Mouse (Mus musculus) common myeloid progenitor, adult 5-6 weeks (primary cell): ENCODE results near the gene Ntn1. TPM values are rescaled to one million over a fixed set of nuclear protein-coding genes. Genes with fewer than 3 reads are reported as not detected.

ENCODE experiments used
- ATAC-seq: replicated peaks from 2 replicates; pipeline ENCODE4 v1.8.0; 2016; ENCODE audit warnings: low read depth, mild to moderate bottlenecking, moderate TSS enrichment, inconsistent platforms; ENCODE audit not compliant: poor library complexity, severe bottlenecking
- total RNA-seq: library from RNA; stranded (forward); fragments of 200-1000, 187-1606 nt; gene quantifications from 2 replicates; pipeline ENCODE4 v1.2.3, GENCODE M21; 2017

The Ntn1 gene
- total RNA-seq, 1 experiment from 2014 or later = not detected

DNA sequence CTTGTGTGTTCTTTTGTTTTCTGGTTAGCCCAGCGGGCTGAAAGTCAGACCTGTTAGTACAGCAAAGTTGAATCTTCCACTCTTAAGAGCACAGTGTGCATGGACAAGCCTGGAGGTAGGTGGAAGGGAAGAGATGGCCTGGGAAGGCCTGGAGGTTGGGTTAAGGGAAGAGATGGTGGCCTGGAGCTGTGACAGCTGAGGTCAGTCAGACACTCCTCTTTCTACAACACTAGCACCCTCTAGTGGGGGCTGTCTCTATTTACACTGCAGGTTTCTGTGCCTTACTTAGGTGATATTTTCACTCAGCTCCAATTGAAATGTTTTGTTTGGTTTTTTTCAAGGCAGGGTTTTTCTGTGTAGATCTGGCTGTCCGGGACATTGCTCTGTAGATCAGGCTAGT lies 7.5 kb upstream of the Ntn1 start:
- ATAC-seq = peak; percentile 96

DNA sequence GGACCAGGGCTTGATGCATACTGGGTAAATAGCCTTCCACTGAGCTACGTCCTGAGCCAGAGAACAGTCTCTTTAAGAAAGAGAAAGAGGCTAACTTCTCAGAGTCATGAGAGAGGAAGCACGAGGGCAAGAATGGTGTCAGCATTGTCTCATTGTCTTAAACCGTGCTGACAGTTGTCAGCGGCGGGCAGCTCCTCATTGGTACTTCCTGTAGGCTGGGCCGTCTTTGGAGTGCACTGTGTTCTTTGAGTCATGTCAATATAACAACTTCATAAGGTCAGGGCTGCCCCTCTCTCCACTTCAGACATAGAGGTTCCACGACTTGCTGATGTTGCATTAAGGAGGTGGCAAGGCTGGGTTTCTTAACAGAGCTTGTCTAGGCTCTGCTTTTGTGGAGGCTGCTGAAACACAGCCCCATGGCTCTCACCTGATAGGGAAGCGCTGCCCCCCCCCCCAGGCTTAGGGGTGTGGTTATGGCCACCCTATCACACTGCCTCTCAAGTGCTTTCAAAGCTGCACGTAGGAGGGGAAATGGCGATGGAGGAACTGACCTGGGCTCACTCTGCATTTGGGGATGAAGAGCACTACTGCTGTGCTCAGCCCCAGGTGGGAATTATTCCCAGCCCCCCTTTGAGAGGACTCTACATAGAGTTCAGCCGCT lies 6.8 kb upstream of the Ntn1 start:
- peak; percentile 24 for ATAC-seq

DNA sequence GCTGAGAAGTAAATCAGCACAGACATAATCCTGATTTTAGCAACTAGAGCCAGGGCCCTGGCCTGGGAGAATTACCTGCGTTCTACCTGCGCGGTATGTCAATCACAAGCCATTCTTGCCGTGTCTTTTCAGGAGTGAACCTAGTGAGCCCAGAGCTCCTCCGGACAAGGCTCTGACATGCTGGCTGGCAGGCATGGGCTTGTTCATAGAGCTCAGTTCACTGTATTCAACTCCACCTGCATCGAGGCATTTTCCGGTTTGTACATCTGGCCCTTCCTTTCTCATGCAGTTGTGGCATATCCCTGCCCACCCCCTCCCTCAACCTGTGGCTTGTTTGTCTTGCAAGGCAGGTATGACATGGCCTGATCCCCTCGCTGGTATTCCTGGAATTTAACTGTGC lies 5.0 kb upstream of the Ntn1 start:
- ATAC-seq = no peak

DNA sequence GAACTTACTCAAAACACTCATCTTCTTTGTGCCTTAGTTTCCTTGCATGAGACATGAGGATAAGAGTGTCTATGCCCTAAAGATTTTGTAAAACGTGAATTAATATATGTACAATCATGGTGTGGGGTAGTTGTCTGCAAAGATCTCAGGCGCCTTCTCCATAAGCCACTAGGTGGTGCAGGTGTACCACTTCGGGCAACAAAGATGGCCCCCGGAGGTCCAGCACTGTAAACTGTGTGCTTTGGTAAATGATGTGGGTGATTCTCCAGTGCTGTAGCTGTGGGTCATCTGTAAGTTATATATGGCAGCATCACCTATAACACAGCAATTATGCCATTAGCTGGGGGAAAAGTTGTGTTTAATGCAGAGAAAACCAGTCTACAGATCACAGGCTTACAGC lies 3.6 kb upstream of the Ntn1 start:
- ATAC-seq = peak; percentile 52; the same call in 1 of the 2 replicates

DNA sequence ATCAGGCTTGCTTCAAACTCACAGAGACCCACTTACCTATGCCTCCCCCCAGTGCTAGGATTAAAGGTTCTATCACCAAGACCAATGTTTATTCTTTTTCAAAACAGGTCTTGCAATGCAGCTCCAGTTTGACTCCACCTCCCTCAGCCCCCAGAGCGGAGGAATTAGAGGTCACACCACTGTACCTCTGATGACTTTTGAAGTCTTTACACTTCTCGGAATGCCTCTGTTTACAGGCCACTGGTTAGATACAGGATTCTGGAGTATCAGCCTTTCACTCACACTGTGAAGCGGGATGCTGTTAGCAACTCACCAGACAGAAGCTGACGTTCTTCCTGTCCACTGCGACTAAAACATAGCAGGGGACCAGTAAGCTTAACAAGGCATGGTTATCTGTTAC lies 805 bp upstream of the Ntn1 start:
- no peak for ATAC-seq

DNA sequence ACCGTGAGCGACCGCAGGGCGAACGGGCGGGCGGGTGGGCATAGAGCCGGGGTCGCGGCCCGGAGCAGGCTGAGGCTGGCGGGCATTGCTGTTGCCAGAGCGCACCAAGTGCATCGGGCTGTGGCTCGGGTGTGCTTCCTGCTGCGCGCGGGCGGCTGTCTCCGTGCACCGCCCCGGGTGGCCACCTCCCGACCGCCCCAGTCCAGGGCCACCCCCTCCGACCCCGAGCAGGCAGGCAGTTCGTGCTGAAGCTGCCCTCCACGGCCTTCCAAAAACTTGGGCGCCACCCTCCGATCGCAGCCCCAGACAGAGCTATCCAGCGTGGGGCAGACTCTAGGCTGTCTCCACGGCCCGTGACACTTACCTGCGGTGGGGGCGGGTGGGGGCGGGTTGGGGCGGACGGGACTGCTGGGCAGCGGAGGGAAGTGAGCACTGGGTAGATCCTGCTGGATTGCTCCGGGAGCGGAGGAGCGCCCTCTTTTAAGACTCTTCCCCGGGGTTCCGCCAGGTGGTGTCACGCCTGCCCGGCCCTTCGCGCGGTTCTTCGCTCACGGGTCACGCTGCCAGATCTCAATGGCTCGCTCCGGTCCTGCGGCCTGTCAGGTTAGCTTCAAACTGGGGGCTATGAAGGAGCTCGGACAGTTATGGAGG lies 477 bp downstream of the Ntn1 start:
- peak; percentile 67 for ATAC-seq

DNA sequence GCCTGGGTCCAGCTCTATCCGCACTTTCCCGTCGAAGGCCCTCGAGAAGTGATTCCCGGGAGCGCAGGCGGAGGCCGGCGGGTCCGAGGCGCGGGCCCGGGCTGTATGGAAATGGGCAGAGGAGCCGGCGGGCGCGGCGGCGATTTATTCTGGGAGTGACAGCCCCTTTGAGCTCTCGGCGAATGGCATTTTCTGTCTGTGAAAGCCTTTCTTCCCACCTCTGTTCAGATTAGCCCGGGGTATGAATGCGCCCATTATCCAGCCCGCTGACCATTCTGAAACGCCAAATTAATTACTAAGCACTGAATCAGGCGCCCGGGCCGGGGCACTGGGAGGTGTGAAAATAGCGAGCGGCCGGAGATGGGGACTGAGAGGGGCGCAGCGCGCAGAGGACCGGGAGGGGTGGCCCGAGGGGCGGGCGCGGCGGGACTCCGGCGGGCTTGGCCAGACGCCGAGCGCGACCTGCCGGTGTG lies 1.0 kb downstream of the Ntn1 start:
- ATAC-seq = no peak

DNA sequence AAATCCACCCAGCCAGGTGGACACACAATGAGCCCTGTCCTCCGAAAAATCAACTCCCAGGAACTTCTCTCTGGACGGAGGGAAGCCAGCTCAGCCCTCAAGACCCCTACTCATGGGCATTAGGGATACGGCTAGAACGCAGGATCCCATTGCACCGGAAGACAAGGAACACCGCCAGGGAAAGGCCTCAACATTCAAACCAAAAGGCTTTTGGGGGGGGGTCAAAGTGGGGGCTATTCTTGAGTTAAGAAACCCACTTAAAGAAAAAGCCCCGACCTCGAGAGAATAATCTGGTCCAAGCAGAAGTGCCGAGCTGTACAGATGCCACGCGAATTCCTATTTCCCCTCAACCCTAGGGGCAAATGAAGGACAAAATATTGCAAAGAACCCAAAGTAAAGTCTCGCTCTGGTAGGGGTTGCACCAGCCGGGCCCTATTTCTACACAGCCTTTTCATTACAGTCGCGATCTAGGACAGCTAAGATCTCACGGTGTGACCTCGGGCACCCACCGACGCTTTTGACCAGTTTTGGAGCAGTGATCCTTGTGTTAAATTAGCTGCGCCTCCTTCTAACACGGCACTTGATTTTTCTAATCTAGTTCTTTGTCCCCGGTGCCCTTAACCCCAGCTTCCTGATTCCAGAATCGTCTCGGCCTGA lies 1.6 kb downstream of the Ntn1 start:
- no peak for ATAC-seq

DNA sequence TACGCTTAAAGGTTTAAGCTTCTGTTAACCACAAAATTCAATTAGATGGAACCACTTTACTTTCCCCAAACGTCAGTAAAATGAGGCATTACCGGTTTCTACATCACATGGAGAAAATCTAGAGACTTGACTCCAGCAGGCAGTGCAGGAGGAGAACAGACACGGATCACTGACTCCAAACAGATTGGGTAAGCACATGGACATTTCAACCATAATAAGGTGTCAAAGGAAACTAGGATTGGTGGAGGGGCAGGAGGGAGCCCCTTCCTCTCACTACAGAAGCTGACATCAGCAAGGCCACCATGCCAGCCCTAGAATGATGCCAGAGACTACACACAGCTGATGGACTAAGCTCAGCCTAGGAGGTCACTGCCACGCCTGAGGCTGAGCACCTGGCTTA lies 5.1 kb downstream of the Ntn1 start:
- no peak for ATAC-seq

DNA sequence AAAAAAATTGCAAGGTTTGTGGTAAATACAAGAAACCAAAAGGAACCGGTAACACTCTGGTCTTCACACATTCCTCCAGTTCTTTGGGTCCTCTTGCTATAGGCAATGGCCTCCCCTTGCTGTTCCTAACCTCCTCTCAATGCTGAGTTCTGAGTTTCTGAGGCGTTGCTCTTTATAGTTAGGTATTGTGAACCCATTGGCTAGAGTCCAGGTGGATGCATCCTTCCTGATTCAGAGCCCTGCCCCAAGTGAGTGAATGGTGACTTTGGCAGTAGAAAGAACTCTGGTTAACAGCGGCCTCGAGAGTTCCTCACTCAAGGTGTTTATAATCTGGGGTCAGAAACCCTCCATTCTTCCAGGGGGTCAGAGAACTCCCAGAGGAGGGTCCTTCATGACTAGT lies 5.9 kb downstream of the Ntn1 start:
- ATAC-seq = no peak

DNA sequence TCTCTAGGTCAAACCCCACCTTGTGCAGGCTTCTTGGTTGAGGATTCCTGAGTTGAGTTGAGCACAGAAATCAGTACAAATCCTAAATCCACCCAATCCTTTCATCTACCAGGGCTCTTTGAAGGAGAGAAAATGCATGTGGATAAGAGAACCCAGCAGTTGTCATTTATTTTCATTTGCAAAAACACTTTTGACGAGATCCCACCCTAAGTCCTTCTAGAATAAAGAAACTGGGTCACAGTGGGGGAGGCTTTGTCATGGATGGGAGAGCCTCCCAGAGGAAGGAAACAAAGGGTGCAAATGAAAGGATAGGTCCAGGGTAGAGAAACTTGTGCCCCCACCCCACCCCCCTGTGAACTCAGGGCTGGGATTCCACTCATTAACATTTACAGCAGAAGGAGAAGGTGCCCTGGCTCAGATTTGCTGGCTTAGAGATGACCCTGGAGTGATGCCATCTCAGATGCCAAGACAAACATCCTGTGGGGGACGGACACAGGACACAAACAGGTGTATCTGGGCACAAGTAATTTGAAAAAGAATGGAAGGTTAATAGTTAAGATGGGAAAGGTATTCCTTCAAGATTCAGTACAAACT lies 6.6 kb downstream of the Ntn1 start:
- no peak for ATAC-seq

DNA sequence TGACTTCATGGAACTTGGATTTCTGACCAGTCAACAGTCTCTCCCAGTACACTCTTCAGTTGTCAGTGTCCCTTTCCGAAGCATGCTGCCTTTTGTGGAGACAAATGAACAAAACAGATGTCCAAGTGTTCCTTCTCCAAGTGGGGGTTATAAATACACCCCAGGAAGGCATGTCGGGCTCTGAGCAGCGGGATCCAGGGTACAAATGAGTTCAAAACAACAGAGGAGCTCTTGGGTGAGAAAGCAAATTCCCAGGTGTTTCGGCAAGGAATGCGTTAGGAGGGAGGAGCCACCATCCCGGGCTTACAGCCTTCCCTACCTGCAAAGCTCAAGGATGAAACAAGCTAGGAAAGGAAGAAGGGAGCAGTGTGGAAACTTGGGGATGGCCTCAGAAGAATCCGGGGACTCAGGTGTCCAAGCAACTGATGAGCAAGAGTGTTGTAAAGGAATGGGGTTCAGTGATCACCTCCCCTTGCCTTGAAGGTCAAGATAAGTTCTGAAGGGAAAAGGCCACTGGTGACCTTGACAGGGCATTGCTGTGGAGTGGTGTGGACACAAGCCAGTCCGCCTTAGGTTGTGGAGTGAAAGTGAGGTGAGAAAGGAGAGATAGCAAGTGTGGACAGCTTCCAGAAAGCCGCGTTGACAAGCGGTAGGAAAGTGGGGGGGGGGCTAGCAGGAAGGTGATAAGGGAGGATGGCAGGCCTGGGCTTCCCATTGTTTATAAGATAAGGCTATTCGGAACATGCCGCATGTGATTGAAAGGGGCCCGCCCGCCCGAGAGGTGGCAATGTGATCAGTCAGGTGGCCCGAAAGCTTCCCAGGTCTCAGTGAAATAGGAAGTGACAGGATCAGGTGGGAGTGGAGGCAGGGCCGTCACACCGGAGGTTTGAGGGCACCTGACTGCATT lies 10.0 kb downstream of the Ntn1 start:
- ATAC-seq = no peak

DNA sequence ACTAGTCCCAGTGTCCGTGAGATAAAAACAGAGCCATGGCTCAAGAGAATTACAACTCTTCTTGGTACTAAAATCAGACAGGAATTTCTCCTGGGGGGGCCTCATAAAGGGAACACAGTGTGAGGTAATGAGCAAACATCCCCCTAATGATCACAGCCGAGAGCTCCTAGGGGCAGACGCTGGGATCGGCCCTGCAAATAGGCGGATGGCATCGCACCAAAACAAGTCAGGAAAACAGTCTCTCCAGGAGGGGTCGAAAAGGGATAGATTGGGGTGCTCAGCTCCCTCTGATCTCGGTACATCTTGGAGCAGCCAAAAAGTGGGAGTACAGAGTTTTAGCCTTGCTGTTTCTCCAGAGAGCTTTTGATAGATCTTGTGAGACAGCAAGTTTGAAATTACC lies 11.0 kb downstream of the Ntn1 start:
- no peak for ATAC-seq

DNA sequence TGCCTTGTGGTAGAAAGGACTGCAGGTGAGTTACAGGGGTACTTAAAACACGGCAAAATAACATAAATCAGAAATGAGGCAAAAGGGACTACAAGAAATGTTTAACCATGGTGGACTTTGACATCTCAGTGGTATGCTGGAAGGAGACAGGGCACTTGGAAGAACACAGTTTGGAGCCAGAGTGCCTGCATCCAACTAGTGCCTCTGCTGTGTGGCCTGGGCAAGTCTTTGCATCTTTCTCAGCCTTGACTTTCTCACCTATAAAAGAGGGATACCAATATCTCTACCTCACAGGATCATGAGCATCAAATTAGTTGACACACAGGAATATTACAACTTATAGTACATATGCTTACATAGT lies 12.0 kb downstream of the Ntn1 start:
- no peak for ATAC-seq

DNA sequence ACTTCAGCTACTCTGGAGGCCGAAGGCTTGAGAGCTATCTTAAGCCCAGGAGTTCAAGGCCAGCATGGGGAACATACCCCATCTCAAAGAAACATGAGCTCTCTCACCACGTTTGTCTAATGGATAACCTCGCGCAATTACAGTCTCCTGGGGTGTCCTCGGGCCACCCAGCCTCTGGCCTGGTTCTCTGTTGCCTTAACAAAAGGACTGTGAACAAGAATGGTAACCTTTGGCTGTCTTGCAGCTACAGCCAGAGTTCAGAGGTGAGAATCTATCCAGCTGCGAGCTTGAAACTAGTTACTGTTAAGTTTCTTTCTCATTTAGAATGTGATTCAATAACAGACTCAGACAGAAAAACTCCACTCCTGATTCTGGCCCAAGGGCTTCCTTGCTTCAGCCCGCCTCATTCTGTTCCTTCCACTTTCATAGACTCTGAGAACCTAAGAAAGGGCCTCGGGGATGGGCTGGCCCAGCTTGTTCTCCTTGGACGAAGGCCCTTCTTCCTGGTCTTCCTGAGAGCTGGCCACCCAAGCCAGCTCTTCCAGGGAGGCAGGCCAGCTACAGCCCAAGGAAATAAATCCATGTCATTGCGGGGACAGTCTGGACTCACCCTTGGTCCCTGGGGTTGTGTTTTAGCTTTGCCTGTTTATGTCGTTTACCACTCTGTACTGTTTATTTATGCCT lies 12.5 kb downstream of the Ntn1 start:
- ATAC-seq = no peak

DNA sequence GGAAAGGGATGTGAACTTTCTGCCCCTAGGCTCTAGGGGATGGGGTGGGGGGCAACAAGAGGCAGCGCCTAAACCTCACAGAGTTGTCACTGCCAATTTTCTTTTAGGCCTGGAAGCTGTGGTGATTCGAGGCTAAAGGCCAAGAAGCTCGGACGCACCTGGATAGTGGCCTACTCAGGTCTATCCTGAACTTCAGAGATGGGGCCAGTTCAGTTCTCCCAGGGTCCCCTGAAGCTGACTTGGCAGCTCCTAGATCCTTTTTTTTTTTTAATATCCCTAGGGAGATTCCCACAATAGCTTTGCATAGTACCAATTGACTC lies 13.2 kb downstream of the Ntn1 start:
- no peak for ATAC-seq

DNA sequence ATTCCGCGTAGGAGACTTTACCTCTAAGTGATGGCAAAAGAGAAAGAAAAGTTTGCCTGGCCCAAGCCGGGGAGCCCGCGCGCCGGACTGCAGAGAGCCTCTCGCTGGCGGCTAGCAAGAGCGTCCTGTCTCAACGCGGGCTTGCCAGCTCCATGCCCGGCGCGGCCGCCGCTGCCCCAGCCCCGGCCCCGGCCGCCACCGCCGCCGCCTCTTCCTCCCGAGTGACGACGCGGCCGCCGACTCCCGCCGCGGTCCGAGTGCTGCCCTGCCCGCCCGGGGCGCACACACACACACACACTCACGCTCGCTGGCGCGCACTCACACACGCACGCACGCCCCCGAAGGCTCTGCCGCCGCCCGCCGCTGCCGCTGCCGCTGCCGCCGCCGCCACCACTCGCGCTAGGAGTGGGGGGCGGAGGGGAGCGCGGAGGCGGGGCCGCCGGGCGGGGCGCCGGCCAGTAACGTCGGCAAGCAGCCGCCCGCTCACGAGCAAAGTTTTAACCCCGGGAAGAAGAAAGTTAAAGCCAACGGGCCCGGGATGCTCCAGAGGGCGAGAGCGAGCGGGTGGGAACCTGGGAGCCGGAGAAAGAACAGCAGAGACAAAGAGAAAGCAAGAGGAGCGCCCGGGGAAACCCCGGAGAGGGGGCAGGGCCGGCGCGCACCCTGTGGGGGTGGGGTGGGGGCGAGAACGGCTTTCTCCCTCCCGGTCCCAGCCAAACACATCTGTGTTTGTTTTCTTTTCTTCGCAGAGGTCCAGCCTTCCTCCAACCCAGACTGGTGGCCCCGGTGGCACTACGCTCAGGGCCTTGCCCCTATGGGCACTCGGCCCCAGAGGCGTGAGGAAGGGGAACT lies 13.8 kb downstream of the Ntn1 start:
- ATAC-seq = peak; percentile 28; the same call in 1 of the 2 replicates

DNA sequence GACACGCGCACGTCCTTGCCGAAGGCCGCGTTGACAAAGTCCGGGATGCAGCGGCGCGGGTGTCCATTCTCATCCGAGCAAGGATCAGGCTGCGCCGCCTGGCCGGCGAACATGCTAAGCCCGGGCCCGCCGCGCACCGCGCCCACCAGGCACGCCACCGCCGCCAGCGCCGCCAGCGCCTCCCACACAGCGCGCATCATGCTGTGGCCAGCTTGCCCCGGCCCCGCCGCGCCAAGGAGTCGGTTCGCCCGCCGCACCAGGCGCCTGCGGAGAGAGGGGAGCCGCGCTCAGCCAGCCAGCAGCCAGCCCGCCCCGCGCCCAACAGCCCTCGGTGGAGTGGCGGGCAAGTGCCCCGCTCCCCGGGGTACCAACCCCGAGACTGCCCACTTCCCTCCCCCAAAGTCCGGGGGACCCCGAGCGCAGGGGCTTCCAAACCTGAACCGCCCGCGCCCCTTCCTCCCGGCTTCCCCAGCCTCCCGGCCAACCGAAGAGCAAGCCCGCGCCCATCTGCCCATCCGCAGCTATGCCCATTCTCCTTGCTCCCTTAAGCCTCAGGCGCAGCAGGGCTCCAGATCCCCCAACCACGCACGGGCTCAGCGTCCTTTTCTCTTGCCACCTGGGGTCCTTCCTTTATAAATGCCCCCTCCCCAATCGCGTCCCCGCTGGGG lies 14.6 kb downstream of the Ntn1 start:
- no peak for ATAC-seq
